Mouse (Mus musculus): ENCODE results near the gene Frmpd1. TPM values are rescaled to one million over a fixed set of nuclear protein-coding genes. Genes with fewer than 3 reads are reported as not detected.

The Frmpd1 gene
- total and polyA plus RNA-seq, 2 experiments from 2014 or later: 4.6 to 20.5 TPM

DNA sequence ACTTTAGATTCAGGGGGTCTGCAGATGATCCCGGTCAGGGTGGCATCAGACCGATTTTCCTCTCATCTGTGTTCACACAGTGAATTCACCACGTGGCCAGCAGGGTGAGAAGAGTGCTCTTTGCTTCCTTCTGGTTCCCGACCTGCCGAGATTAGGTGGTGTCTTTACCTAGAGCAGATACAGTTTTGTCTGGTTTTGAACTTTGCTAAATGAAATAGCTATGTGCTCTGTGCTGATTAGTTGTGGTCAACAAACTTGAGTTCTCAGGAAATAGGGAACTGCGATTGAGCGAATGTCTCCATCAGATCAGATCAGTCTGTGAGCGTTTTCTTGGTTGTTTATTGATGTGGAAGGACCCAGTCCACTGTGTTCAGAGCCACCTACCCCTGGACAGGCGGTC lies 26.1 kb upstream of the Frmpd1 start:
- no peak overlapping the region for H3K4me2 ChIP-seq (ENCODE audit: low read depth, low read length)
- H3K27me3 ChIP-seq (ENCODE audit: insufficient read depth, low read length): no peaks in the 10 kb centered on the region
- no peaks in the 10 kb centered on the region for H3K9me3 ChIP-seq (ENCODE audit: low read length)
- ATAC-seq (no peak), DNase-seq (ENCODE audit: low spot score) (no peak)
- no peaks in the 10 kb centered on the region for H3K4me1 ChIP-seq (ENCODE audit: insufficient read depth, low read length)
- H3K27ac ChIP-seq: no peak overlapping the region
- no peak overlapping the region for H3K9ac ChIP-seq (replicated peaks; ENCODE audit: low read length)
- no peaks in the 10 kb centered on the region for H3K36me3 ChIP-seq (ENCODE audit: insufficient read depth, low read length)
- no peak for TF ChIP-seq CTCF (IDR thresholded peaks at IDR 0.05; ENCODE audit: low read depth)
- 82% methylated on average over 9 of the region's 9 CpGs for WGBS
- H3K4me3 ChIP-seq (ENCODE audit: low read length): no peak overlapping the region

DNA sequence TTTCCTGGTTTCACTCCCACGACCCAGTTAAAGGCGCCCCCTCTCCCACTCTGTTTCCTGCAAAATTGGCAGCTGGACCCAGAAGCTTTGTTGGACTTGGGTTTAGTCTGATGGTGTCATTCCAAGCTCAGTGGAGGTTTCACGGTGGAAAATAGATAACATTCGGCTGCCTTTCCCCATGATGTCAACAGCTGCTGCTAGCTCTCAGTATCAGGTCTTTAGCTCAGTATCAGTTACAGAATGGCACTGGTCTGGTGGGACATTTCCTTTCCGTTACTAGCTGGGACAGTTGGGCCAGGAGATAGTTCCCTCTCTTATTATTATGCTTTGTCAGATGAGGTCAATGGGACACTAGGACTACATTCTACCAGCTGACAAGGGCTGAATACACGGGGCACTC lies 23.9 kb upstream of the Frmpd1 start:
- no peak overlapping the region for H3K4me3 ChIP-seq (ENCODE audit: low read length)
- H3K4me2 ChIP-seq (ENCODE audit: low read depth, low read length): no peak overlapping the region
- H3K4me1 ChIP-seq (ENCODE audit: insufficient read depth, low read length): no peaks in the 10 kb centered on the region
- no peak overlapping the region for H3K9ac ChIP-seq (replicated peaks; ENCODE audit: low read length)
- no peak overlapping the region for H3K27ac ChIP-seq
- H3K27me3 ChIP-seq (ENCODE audit: insufficient read depth, low read length): no peaks in the 10 kb centered on the region
- 74% methylated on average over 6 of the region's 6 CpGs for WGBS
- ATAC-seq (no peak), DNase-seq (ENCODE audit: low spot score) (no peak)
- no peaks in the 10 kb centered on the region for H3K9me3 ChIP-seq (ENCODE audit: low read length)
- TF ChIP-seq CTCF (IDR thresholded peaks at IDR 0.05; ENCODE audit: low read depth): no peak
- H3K36me3 ChIP-seq (ENCODE audit: insufficient read depth, low read length): no peaks in the 10 kb centered on the region

DNA sequence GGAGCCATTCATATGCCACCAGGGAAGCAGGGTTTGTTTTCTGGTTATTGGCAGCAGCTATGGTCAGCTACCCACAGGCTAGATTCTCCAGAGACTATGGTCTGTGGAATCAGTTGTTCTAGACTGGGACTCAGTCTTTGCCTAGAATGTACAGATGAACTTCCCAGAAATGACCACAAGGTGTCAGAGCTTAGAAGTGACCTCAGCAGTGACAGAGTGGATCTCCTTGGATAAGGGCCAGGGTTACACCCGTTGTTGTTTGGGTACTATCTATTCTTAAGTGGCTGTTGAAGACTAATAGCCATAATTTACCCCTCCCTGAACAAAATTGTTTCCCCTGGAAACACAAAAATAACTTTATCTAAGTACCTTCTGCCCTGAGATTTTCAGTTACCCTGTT lies 21.0 kb upstream of the Frmpd1 start:
- Histone ChIP-seq H3K9ac (replicated peaks; ENCODE audit: low read length) (no peak overlapping the region), H3K4me3 (ENCODE audit: low read length) (no peak overlapping the region), H3K27ac (no peak overlapping the region), H3K4me1 (ENCODE audit: insufficient read depth, low read length) (no peaks in the 10 kb centered on the region), H3K4me2 (ENCODE audit: low read depth, low read length) (no peak overlapping the region), H3K36me3 (ENCODE audit: insufficient read depth, low read length) (no peaks in the 10 kb centered on the region), H3K9me3 (ENCODE audit: low read length) (no peaks in the 10 kb centered on the region), H3K27me3 (ENCODE audit: insufficient read depth, low read length) (no peaks in the 10 kb centered on the region)
- 0 out of 2 replicates have a peak, but pooled peaks have one; percentile 51 for ATAC-seq
- peak; percentile 78 for DNase-seq (ENCODE audit: low spot score)
- WGBS: 6% methylated on average over 1 of the region's 1 CpGs
- TF ChIP-seq CTCF (IDR thresholded peaks at IDR 0.05; ENCODE audit: low read depth): peak; percentile 76

DNA sequence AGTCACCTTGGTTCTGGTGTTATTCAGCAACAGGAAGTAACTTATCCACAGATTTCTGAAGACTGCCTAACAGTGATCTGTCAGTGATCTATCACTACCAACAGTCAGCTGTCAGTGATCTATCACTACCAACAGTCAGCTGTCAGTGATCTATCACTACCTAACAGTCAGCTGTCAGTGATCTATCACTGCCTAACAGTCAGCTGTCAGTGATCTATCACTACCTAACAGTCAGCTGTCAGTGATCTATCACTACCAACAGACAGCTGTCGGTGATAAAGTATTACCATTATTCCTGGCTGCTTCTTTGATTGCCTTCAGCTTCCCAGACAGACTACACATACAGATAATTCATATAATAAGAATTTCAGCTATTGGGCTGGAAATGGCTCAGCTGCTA lies 19.2 kb upstream of the Frmpd1 start:
- Histone ChIP-seq H3K27ac (no peak overlapping the region), H3K36me3 (ENCODE audit: insufficient read depth, low read length) (no peaks in the 10 kb centered on the region), H3K4me3 (ENCODE audit: low read length) (no peak overlapping the region), H3K9me3 (ENCODE audit: low read length) (no peaks in the 10 kb centered on the region), H3K4me2 (ENCODE audit: low read depth, low read length) (no peak overlapping the region), H3K9ac (replicated peaks; ENCODE audit: low read length) (no peak overlapping the region), H3K27me3 (ENCODE audit: insufficient read depth, low read length) (no peaks in the 10 kb centered on the region), H3K4me1 (ENCODE audit: insufficient read depth, low read length) (no peaks in the 10 kb centered on the region)
- TF ChIP-seq CTCF (IDR thresholded peaks at IDR 0.05; ENCODE audit: low read depth): no peak
- no peak for DNase-seq (ENCODE audit: low spot score)
- no peak for ATAC-seq
- 86% methylated on average over 1 of the region's 1 CpGs for WGBS

DNA sequence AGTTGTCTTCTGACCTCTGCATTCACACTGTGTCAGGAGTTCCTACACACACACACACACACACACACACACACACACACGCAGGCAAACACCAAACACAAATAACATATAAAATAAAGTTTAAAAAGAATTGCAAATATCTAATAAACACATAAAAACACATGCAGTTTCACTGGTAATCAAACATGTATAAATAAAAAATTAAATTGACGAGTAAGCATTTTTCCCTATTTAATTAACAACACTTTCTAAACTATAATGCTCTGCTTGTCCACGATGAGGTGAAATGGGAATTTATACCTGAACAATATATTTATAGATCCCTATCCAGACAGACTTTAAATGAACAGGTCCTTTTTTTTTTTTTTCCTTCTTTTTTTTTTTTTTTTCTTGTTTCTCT lies 18.7 kb upstream of the Frmpd1 start:
- DNase-seq (ENCODE audit: low spot score): no peak
- H3K9ac ChIP-seq (replicated peaks; ENCODE audit: low read length): no peak overlapping the region
- no peak overlapping the region for H3K4me2 ChIP-seq (ENCODE audit: low read depth, low read length)
- ATAC-seq: no peak
- no peaks in the 10 kb centered on the region for H3K4me1 ChIP-seq (ENCODE audit: insufficient read depth, low read length)
- no peak for TF ChIP-seq CTCF (IDR thresholded peaks at IDR 0.05; ENCODE audit: low read depth)
- H3K9me3 ChIP-seq (ENCODE audit: low read length): no peaks in the 10 kb centered on the region
- H3K27me3 ChIP-seq (ENCODE audit: insufficient read depth, low read length): no peaks in the 10 kb centered on the region
- H3K4me3 ChIP-seq (ENCODE audit: low read length): no peak overlapping the region
- H3K36me3 ChIP-seq (ENCODE audit: insufficient read depth, low read length): no peaks in the 10 kb centered on the region
- 83% methylated on average over 3 of the region's 3 CpGs for WGBS
- no peak overlapping the region for H3K27ac ChIP-seq

DNA sequence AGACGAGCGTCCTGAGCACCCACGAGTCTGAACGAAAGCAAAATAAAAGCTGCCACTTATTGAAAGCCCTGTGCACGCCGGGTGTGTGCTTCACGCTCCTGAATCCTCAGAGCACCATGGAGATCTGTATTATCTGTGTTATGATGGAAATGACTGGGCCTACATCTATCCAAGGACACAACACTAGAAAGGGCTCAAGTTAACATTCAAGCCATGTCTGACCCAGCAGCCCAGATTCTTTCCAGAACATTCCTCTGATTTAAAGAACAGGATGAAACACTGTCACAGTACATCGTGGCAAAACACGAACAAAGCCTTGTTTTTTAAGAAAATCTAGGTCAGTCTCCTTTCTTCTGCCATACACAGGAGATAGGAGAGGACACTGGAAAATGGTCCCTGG lies 13.3 kb upstream of the Frmpd1 start:
- no peak for TF ChIP-seq CTCF (IDR thresholded peaks at IDR 0.05; ENCODE audit: low read depth)
- H3K4me3 ChIP-seq (ENCODE audit: low read length): no peak overlapping the region
- no peak overlapping the region for H3K9ac ChIP-seq (replicated peaks; ENCODE audit: low read length)
- H3K4me2 ChIP-seq (ENCODE audit: low read depth, low read length): no peak overlapping the region
- no peaks in the 10 kb centered on the region for H3K36me3 ChIP-seq (ENCODE audit: insufficient read depth, low read length)
- H3K9me3 ChIP-seq (ENCODE audit: low read length): no peaks in the 10 kb centered on the region
- DNase-seq (ENCODE audit: low spot score) (peak; percentile 12), ATAC-seq (peak; percentile 88)
- H3K27me3 ChIP-seq (ENCODE audit: insufficient read depth, low read length): no peaks in the 10 kb centered on the region
- 60% methylated on average over 9 of the region's 9 CpGs for WGBS
- peak overlapping the region; percentile 45; the same call in 1 of the 2 replicates for H3K27ac ChIP-seq
- no peaks in the 10 kb centered on the region for H3K4me1 ChIP-seq (ENCODE audit: insufficient read depth, low read length)

DNA sequence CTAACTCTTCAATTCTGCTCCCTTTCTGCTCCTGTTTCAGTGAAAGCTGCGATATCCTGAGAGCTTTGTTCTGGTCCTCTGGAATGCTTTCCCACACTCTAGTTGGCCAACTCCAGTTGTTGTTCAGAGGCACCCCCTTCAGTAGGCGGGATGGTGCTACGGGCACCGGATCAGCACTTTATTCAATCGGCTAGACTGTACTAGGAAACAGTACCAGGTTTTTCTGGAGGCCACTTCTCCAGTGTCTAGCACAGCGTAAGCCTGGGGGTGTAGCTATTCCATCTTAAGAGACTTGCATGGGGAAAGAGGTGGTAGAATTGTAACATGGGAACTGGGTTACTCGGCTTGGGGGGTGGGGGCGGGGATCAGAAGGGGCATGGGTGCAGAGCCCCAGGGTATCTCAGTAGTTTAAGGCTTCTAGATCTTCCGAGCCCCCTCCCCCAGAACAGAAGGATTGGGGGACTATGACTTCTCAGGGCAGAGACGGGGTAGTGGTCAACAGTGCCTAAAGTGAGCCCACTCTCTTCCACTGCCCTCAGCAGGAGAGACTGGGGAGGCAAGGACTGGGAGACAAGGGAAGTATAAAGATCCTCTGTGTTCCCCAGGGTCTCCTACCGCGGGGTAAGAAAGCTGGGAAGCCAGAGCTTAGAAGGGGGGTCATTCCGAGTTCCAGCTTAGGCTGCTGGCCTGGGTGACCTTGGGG lies 706 bp upstream of the Frmpd1 start:
- Histone ChIP-seq H3K27me3 (ENCODE audit: insufficient read depth, low read length) (no peaks in the 10 kb centered on the region), H3K4me1 (ENCODE audit: insufficient read depth, low read length) (peaks cover 5% of the 10 kb centered on the region; the same call in 1 of the 2 replicates), H3K4me2 (ENCODE audit: low read depth, low read length) (peak overlapping the region; percentile 98), H3K4me3 (ENCODE audit: low read length) (peak overlapping the region; percentile 76), H3K27ac (peak overlapping the region; percentile 64), H3K36me3 (ENCODE audit: insufficient read depth, low read length) (no peaks in the 10 kb centered on the region), H3K9ac (replicated peaks; ENCODE audit: low read length) (peak overlapping the region; percentile 69), H3K9me3 (ENCODE audit: low read length) (no peaks in the 10 kb centered on the region)
- TF ChIP-seq CTCF (IDR thresholded peaks at IDR 0.05; ENCODE audit: low read depth): no peak
- peak; percentile 74 for ATAC-seq
- 23% methylated on average over 13 of the region's 13 CpGs for WGBS
- DNase-seq (ENCODE audit: low spot score): peak; percentile 50

All from hindbrain, postnatal 0 days (tissue).